Mouse (Mus musculus) small intestine, adult 2 months (tissue): ENCODE data around the gene Pard3b.

Experiments
- CTCF ChIP-seq: fragments of 200-500 bp; IDR thresholded peaks from 2 replicates; pipeline ENCODE4 v1.5.1; 2012; ENCODE audit warnings: low read depth, mild to moderate bottlenecking, control low read depth, inconsistent platforms, low read length, moderate library complexity, mixed read lengths; ENCODE audit not compliant: insufficient replicate concordance, insufficient read length; ENCODE audit errors: extremely low read depth
- POLR2A ChIP-seq: fragments of 200-500 bp; IDR thresholded peaks from 2 replicates; pipeline ENCODE4 v1.6.1; 2012; ENCODE audit warnings: low read depth, mild to moderate bottlenecking, control low read depth, inconsistent platforms, low read length, moderate library complexity

DNA sequence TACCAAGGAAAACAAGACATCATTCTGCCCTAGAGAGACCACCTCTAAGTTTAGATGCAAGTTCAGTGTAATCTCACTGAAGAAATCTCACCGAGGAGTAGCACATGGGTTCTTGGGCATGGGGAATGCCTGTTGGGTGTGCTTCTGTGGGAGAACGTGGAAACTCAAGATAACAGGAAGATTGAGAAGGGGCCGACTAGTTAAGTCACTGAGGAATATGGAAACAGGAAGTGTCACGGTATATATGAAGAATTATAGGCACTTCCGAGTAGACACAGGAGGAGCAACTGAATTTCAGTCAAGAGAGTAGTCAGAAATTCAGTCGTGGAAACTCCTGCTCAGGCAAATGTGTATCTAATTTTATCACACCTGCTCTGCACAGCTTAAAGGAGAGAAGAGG is 644.2 kb downstream of the Pard3b start:
- TF ChIP-seq POLR2A: no peak
- no peak for TF ChIP-seq CTCF
